Mouse (Mus musculus): ENCODE measurements around the gene Sun2.

Gene Sun2

DNA sequence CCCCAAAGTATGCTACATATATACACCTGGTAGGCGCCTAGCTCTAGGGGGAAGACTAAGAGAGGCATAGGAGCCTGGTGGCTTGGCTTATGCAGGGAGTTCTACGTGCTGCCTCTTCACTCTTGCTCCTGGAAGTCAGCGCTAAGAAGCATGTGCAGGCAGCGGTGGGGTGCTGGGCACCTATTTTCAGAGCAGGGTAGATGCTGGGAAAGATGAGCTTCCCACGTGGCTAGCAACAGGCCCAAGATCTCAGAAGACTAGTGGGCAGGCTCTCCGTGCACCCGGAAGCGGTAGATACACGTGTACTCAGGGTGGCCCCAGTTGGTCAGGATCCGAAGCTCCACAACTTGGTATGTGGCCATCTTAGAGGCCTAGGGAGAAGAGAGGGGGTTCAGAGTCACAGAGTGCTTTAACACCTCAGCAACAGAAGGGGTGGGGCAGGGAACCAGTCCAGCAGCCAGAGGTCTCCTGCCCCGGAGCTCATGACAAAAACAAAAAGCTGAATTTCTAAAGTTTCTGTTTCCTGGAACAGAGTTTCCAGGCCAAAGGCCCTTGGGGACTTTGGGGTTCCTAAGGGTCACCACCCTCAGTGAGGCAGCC is 17.0 kb downstream of the Sun2 start:
- DNase-seq (ENCODE audit: low spot score), result no peak

DNA sequence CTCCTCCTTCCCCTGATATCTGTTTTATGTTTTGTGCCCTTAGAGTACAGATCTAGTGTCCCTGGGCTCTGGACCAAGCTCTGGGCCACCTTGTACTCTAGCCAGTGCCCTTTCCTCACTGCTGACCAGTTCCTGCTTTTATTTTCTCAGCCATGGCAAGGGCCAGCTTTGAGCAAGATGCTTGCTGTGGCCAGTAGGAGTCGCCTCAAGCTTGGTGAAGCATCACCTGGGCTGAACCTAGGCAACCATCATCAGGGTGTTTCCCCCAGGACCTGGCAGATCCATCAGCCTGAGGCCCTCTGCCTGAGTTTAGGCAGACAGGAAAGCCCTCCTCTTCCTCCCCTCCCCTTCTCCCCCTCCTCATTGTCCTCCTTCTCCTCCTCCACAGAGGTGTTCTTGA is 18.9 kb downstream of the Sun2 start:
- no peak for DNase-seq (ENCODE audit: low spot score)

DNA sequence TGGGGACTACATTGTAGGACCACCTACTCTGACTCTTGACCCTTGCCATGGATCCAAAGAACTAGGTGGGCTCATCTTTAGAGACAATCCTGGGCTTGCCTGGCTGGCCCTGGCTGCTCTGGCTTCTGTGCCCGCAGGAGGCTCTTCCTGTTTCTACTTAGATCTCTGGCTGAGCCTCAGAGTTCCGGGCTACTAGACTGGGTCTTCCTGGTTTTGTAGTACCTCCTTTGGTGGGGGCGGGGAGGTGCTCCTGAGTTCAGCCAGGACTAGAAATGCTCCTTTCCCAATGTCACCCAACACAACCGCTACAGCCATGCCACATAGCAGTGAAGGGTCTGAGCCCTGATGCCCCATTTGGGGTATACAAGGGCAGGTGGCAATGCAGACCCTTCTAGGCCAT is 21.5 kb downstream of the Sun2 start:
- no peak for DNase-seq (ENCODE audit: low spot score)

DNA sequence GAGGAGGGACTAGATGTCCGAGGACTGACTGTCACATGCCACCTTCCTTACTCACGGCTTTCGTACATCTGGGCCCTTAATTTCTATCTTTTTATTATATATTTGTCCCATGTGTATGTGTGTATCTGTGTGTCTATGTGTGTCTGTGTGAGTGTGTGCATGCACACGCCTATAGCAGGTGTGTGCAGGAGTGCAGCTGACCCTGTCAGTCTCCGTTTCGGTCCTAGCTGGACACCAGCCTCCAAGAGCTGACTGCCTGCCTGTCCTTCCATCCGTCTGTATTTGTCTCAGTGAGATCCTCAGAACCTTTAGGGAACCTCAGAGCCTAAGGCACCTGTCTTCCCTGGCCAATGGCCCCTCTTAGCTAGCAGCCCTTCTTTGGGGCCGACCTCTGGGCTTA is 22.1 kb downstream of the Sun2 start:
- no peak for DNase-seq (ENCODE audit: low spot score)

DNA sequence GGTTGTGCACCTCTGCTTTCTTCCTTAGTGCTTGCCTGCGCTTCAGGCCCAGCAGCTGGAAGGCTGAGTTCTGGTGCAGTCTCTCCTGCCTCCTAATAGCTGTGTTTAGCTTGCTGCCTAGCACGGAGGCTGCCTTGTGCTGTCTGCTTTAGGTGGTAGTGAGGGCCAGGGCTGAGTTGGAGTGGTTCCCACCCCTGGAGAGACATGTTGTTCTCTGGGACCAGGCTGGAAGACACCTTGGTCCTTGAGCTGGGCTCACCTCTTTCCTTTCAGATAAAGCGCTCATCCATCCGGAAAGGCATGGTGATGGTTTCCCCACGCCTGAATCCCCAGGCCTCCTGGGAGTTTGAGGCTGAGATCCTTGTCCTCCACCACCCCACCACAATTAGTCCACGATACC is 25.6 kb downstream of the Sun2 start:
- no peak for DNase-seq (ENCODE audit: low spot score)

DNA sequence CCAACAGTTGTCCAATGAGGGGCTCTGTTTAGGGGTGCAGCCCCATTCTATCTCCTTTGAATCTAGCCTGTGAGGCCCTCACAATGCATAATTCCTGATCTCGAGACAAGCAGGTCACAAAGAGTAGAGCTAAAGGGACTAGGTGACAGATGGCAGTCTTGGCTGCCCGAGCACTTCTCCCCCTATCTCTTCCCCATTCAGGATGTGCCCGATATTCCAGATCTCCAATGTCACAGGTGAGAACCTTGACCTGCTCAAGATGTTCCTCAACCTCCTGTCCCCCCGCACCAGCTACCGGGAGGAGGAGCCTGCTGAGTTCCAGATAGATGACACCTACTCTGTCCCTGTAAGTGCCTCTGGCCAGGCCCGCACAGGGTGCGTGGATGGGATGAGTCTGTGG is 26.7 kb downstream of the Sun2 start:
- DNase-seq (ENCODE audit: low spot score), result no peak

DNA sequence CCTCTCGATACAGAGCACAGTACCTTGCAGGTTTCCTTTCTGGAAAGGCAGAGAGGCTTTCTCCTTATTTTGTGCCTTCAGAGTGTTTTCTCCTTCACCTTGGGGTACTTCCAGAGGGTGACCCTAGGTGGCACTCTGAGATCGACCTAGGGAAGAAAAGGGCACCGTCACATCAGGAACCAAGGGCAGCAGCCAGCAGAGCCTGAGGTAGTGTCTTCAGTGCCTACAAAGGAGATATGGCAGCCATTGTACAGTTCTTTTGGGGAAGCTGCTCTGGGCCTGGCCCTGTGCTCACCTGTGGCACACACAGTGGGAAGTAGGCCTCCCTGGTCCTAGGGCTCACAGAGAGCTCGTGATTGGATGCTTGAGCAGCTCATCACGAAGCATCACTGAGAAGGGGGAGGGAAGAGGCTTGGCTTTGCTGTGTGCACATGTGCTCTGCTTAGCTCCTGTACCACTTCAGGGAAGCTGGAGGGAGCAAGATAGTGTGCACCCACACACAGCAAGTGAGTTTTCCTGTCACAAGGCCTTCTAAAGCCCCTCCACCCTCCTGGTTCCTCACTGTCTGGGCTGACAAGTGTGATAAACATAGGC is 34.0 kb downstream of the Sun2 start:
- no peak for DNase-seq (ENCODE audit: low spot score)

DNA sequence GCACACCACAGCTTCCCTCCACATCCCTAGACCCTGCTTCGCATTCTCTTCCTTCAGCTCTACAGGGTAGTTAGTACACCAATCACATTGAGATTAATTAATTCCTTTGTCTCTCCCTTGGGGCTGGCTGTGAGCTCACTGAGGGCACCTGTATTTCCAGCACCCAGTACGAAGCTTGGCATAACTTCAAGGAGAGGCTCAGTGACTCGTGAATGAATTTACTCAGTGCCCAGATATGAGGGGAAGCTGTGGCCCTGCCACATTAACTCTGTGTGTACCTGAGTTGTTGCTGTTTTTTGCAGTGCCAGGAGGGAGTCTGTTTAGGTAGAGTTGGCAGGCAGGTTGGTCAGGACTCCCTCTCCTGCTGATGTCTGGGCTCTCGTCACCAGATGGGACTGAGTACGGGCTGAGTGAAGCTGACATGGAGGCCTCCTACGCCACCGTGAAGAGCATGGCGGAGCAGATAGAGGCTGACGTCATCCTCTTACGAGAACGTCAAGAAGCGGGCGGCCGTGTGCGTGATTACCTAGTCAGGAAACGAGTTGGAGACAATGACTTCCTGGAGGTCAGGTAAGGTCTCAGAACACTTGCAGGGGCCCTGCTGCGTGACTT is 35.6 kb downstream of the Sun2 start:
- no peak for DNase-seq (ENCODE audit: low spot score)

DNA sequence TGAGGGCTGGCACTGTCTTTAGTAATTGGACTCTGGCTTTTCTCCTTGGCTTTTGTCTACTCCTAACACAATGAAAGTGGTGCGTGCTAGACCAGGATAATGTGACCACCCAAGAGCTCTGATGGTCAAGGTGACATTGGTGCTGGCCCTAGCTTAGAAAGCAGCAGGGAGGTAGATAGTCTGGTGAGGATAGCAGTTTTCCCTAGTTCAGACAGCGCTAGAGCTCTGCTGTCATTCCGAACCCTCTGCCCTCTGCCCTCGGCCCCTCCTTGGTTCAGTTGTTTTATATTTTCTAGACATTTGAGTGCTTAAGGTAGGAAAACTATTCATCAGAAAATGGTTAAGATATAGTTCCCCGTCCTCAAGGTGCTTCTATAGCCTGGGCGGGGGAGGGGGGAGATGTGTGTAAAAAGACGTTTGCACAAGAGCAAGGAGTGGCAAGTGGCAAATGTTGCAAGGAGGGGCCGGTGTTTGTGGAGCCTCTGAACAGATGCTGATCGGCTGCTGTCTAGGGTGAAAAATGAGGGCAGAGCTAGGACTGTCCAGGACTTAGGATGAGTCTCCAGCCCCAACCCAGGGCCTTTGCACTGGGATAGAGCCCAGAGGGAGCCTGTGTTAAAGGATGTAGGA is 44.7 kb downstream of the Sun2 start:
- no peak for DNase-seq (ENCODE audit: low spot score)

DNA sequence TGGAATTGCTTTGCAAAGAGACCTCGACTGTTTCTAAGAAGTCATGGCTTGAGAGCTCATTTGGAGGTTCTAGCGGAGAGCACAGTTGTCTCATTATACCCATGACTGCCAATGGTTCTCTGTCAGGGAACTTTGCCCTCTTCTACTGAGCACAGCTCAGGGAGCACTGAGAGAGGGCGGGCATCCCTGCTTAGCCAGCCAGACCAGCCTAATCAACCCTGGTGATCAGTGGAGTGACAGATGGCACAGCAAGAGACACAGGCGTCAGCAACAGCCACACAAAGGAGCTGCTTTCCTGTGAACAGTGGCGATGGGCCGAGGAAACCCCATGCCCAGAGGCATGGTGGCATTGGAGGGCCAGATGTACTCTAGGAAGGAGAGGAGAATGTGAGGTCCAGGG is 45.3 kb downstream of the Sun2 start:
- no peak for DNase-seq (ENCODE audit: low spot score)

DNA sequence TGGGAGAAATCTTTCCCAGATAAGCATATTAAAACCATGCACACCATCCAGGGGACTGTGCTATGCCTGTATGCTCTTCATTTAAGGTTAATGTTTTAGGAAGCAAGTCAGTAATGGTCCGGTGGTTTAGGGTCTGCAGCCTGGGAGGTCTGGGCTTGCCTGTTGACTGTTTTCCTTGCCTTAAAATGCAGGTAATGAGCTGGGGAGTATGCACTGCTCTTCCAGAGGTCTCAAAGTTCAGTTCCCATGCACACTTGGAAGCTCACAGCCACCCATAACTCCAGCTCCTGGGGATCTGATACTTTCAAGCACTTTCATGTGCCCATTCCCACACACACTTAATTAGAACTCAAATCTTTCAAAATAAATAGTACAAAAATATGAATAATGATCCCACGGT is 45.8 kb downstream of the Sun2 start:
- no peak for DNase-seq (ENCODE audit: low spot score)

DNA sequence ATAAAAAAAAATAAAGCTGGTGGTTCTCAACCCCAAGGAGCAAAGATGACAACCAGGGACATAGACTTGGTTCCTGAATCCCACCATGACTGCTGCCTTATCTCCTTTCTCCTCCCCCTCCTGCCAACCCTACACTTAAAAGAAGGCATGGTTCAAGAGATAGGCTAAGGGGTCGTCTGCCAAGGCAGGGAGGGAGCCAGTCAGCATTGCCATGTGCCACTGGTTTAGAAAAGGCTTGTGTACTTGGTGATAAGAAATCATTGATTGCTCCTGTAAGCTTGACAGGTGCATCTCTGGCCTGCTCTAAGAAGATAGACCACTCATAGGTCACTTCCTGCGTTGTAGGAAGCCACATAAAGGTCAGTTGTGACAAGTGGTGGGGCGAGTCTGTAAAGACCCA is 46.8 kb downstream of the Sun2 start:
- DNase-seq (ENCODE audit: low spot score), result no peak

DNA sequence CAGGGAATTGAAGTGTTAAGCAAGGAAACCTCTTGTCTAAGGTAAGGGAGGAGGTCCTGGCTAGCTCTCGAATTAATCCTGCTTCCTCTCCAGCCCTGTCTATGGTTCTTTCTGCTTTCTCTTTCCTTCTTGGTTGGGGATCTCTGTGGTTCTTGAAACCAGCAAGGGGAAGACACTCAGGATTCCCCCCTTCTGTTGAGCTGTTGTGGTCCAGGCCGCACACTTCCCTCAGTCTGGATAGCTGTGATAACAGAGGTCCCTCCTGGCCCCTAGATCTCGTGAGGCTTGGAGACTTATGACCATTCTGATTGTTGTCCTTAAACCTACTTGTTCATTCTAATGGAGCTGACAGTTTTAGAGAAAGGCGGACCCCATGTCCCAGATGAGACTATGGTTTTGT is 47.8 kb downstream of the Sun2 start:
- DNase-seq (ENCODE audit: low spot score), result no peak

DNA sequence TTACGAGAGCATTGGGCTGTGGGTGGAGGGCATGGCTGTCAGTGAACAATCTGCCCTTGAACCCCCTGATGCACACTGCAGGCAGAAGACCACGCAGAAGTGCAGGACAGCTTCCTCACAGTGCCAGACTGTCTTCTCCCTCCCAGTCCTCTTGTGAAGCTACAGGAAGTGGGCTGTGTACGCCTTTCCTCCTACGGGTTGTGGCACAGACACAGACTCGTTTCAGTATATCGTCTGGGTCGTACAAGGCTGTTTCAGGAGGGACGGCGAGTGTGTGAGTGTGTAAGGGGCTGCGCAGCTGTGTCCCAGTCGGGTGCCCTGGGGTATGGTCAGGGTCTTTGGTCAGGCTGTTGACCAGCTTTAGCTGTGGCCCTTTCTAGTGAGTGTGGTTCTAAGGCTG is 48.6 kb downstream of the Sun2 start:
- DNase-seq (ENCODE audit: low spot score), result no peak

DNA sequence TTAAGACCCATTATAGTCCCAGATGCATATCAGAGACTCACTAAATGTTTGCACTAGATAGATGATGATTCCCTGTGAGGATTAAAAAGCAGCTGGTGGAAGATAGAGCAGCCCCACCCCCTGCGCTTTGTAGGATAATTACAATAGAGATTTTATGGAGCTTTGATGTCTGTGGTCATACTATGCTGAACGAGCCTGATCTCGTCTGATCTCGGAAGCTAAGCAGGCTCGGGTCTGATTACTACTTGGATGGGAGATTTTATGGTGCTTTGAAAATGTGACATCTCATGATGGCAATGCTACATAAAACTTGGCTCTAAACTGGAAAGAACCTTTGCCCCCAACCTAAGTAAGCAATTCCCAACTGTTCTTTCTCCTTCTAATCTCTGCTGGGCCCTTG is 50.0 kb downstream of the Sun2 start:
- no peak for DNase-seq (ENCODE audit: low spot score)

DNA sequence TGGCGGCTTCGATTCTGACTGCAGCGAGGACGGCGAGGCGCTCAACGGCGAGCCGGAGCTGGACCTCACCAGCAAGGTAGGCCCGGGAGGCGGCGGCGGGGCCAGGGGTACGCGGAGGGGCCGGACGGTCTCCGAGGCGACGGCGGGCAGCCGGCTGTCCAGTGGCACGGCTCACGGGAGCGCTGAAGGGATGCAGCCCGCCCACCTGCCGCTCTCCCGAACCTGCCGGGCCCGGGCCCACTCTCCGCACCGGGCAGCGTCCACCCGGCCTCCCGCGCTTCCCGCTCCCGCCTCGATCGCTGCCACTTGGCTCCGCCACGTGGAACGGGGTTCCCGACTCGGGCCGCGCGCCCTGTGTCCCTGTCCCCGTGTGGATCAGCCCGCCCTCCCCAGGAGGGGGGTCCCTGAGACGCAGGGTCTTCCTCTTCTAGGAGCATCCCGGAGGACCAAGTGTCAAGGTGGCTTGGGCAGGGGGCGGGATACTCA is 51.3 kb downstream of the Sun2 start:
- peak; percentile 45 for DNase-seq (ENCODE audit: low spot score)

DNA sequence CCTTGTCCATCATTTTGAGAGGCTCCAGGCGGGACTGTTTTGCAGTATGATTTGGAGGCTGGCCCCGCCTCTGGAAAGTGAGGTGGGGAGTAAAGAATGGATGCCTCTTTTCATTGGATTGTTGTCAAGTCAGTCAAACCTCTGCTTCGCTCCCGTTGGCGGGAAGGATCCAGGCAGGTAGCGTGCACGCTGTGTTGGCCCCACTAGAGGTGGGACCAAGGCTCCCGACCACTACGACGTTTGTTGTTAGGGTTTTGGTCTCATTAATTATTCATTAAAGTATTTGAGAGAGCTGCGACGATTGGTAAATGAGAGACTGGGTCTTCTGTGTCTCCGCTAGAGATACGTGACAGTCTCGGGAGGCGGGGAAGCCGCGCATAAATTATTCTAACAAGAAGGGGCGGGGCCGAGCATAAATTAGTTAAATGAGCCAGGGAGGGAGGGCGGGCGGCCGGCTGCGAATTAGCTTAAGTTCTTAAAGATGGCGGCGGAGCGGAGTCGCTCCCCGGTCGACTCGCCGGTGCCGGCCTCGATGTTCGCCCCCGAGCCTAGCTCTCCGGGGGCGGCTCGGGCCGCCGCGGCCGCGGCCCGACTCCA is 51.8 kb downstream of the Sun2 start, which contains the start of gene Gtpbp1:
TSS of gene Gtpbp1 (plus strand) at position 420 of the 597 bp plus-strand sequence.
- peak; percentile 91 for DNase-seq (ENCODE audit: low spot score)

DNA sequence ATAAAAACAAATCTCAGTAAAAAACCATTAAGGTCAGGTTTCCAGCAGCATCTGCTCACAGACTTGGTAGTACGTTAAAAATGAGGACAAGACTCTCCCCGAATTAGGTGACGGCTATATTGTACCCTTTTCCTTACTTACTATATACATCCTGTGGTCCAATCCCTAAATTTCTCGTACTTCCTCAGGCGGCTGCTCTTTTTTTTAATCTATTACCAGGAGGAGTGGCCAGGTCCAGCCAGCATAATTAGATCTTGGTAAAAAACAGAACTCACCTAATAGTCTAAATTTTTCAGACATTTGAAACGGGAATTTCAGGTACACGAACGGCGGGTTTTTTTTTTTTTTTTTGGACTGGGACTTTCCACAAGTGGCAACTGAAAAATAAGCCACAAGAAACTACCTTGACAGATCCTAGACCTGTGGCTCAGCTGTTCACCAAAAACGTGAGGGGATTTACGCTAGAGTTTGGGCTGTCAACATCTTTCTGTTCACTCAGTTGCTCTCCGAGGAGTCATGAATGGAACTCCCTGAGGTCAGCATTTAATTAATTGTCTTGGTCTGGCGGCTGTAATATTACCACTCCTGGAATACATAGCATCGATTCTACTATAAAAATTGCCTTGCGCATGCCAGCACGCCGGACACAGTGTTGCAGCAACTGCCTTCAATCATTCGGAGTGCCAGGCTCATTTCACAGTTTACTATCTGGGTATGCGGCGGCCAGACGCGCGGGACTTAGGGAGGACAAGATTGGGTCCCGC is 52.5 kb downstream of the Sun2 start:
- DNase-seq (ENCODE audit: low spot score), result no peak

DNA sequence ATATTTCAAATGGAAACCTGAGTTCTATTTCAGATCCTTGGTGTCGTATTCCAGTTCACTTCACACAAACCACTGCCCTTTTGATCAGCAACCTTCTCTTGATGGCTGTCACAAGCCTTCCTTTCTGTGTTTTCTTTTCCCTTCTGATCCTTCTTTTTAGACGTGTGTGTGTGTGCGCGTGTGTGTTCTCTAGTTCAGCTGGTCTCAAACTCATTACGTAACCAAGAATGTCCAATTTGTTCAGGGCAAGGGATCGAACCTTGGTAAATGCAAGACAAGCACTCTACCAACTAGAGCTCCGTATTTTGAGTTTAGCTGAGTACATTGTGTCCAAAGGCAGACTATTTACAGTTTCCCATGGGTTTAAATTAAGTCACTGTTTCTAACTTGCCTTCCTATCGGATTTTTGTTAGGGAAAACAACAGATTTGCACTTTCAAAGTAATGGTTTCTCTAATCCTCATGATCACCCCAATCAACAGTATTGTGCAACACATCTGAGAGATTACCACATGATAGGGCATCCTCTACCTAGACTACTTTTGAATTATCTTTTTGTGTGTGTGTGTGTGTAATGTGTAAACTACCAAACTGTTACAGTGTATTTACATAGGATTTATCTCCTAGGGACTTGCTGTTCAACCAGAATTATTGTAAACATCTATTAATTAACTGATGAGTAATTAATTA is 53.9 kb downstream of the Sun2 start:
- DNase-seq (ENCODE audit: low spot score), result no peak

DNA sequence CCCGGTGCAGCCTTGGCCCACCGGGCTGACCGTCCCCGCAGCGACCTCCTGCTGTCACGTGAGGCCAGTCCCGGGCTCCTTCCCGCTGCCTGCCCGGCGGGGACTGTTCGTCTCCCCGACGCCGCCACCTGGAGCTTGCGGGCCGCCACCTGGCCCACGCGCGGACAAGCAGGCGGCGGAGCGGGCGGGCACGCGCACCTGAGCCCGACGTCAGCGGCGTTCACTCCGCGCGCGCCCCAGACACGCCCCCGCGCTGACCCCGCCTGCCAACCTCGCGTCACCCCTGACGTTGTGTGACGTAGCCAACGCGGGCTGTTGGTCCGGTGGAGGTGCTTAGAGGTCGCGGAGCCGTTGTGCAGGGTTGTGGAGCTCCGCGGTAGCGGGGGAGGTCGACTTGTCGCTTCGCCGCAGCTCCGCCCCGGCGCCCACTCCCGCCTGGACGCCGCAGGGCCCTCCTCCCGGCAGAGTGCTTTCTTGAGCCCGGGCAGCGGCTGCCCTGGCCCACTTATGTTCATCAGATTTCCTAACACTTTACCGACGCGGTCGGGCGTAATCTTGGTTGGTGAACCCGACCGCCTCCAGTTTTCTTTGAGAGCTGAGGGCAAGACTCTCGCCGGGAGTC is 54.6 kb downstream of the Sun2 start, which contains the start of gene Josd1:
TSS of gene Josd1 (minus strand) at position 274 of the 622 bp plus-strand sequence.
- DNase-seq (ENCODE audit: low spot score), result peak; percentile 97

DNA sequence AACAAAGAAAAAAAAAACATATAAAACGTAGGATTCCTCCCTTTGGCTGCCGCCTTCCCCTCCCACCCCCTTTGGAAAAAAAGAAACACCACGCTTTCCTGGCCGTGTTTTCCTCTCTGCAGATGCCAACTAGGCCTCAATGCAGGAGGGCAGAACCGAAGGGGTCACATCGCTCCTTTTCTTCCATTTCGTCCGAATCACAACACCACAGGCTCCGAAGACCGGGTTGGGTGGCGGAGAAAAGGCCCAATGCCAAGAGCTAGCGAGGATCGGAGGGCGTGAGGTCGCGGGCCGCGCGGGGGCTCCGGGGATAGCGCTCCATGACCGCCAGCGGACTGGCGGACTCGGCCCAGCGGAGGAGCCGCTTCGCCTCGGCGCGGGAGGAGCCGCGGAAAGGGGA is 55.2 kb downstream of the Sun2 start:
- peak; percentile 36 for DNase-seq (ENCODE audit: low spot score)

Data from ovary, postnatal 14 days (tissue).